Mouse (Mus musculus) duodenum, adult 2 months (tissue): ENCODE results near the gene Ppp1r35. TPM values are rescaled to one million over a fixed set of nuclear protein-coding genes. Genes with fewer than 3 reads are reported as not detected.

Experiments used
- polyA plus RNA-seq: library from polyadenylated mRNA; depleted of rRNA; stranded (reverse); fragments of >200 nt; gene quantifications from 2 replicates; pipeline ENCODE4 v1.2.3, GENCODE M21; 2012; ENCODE audit warnings: low replicate concordance; rRNA removed

Ppp1r35 gene
- polyA plus RNA-seq, result 44.3 and 72.5 TPM in 2 replicates

DNA sequence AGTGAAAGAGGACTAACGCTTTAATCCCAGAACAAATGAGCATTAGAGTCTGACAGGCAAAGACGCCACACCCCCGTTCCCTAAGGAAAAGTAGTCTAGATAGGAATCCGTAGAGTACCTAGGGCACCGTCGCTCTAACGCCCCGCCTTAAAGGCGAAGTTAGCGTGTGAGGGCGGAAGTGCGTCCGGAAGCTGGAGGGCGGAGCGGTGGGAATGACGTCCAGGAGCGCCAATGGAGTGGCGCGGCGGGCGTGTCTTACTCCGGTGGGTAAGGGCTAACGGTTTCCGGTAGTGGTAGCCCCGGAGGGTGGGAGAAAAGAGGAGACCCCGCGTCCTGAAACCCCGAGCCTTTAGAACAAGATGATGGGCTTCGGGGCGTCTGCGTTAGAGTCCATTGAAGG, at the start of gene Ppp1r35:
Gene Ppp1r35 (plus strand): TSS at position 215 of the 400 bp plus-strand sequence.

GRCm38 (mm10) chr5:137741023-137741931, 37.4 kb upstream of the Ppp1r35 start, which contains the start of gene Nyap1:
TSS of gene Nyap1 (minus strand) at chr5:137741607.

DNA sequence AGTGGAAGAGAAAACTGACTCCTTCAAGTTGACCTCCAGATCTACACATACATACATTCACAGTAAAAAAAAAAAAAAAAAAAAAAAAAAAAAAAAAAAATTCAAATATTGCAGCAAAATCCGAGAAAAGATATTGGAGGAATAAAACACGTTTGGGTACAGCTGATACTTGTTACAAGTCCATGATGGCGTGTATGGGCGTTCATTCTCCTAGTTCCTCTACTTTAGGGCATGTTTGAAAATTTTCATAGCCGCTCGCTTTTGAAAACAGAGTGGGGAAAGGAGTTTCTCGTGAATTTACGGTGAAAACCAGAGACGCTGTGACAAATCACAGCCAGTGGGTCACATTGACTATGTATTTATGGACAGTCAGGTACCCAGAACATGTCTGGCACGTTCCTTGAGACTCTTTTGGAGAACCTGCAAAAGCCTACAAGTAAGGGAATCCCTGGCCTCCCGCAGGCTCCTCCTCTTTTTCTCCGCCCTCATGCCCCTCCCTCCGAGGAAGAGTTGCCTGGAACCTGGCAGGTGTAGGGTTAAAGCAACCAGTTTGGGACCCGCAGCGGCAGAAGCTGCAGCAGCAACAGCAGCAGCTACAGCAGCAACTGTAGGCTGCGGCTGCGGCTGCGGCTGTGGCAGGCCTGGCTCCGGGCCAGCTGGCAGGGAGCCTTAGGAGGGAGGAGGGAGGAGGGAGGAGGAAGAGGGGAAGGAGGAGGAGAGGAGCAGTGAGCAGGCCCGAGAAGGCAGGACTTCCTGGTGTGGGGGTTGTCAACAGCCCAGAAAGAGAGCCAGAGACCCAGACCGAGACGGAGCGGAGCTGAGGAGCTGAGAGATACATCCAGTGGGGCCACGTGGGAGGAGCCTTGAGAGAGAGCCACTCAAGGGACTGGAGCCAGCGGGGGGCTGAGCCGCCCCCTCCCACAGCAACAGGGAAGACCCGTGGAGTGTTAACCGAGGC, 33.2 kb upstream of the Ppp1r35 start, which contains the start of gene Tsc22d4:
Gene Tsc22d4 (plus strand): TSS at position 517 of the 958 bp plus-strand sequence.

GRCm38 (mm10) chr5:137787151-137787928, 8.7 kb downstream of the Ppp1r35 start, which contains the start of the genes Mepce and Zcwpw1:
TSS of gene Mepce (minus strand) at chr5:137787655.
TSS of gene Zcwpw1 (plus strand) at chr5:137787798.

Other genes with a start within 250 kb of the Ppp1r35 start
- not detected in 2 replicates for gene Epo, start 245.6 kb upstream of the Ppp1r35 start, polyA plus RNA-seq
- gene Gnb2, start 245.3 kb upstream of the Ppp1r35 start, polyA plus RNA-seq, result 831 and 1,332 TPM in 2 replicates
- gene Actl6b, start 225.3 kb upstream of the Ppp1r35 start, polyA plus RNA-seq, result 1.1 TPM in 2 replicates
- 0.81 and 1.1 TPM in 2 replicates for gene Tfr2, start 209.0 kb upstream of the Ppp1r35 start, polyA plus RNA-seq
- 135 and 239 TPM in 2 replicates for gene Mospd3, start 177.8 kb upstream of the Ppp1r35 start, polyA plus RNA-seq
- gene Pcolce, start 165.1 kb upstream of the Ppp1r35 start, polyA plus RNA-seq, result 33.2 and 49.9 TPM in 2 replicates
- 0.18 and 0.78 TPM in 2 replicates for gene Fbxo24, start 149.8 kb upstream of the Ppp1r35 start, polyA plus RNA-seq
- gene Lrch4, start 149.7 kb upstream of the Ppp1r35 start, polyA plus RNA-seq, result 33.9 and 56.3 TPM in 2 replicates
- gene Gm20605, start 149.7 kb upstream of the Ppp1r35 start, polyA plus RNA-seq, result 22.3 and 27.1 TPM in 2 replicates
- gene Sap25, start 137.5 kb upstream of the Ppp1r35 start, polyA plus RNA-seq, result 114 and 144 TPM in 2 replicates
- 0.40 and 1.2 TPM in 2 replicates for gene Irs3, start 133.1 kb upstream of the Ppp1r35 start, polyA plus RNA-seq
- 16.4 and 20.6 TPM in 2 replicates for gene Agfg2, start 94.1 kb upstream of the Ppp1r35 start, polyA plus RNA-seq
- 13.8 and 23.5 TPM in 2 replicates for gene Nyap1, start 37.2 kb upstream of the Ppp1r35 start, polyA plus RNA-seq
- gene Tsc22d4, start 33.1 kb upstream of the Ppp1r35 start, polyA plus RNA-seq, result 136 and 297 TPM in 2 replicates
- 17.6 and 30.8 TPM in 2 replicates for gene Mepce, start 8.8 kb downstream of the Ppp1r35 start, polyA plus RNA-seq
- not detected in 2 replicates for gene Zcwpw1, start 8.9 kb downstream of the Ppp1r35 start, polyA plus RNA-seq
- gene Pilra, start 57.4 kb downstream of the Ppp1r35 start, polyA plus RNA-seq, result 3.1 and 9.7 TPM in 2 replicates
- gene Pilrb1, start 79.3 kb downstream of the Ppp1r35 start, polyA plus RNA-seq, result 3.0 and 3.9 TPM in 2 replicates
- gene Pilrb2, start 93.0 kb downstream of the Ppp1r35 start, polyA plus RNA-seq, result 3.5 and 5.6 TPM in 2 replicates
- gene Cyp3a13, start 142.8 kb downstream of the Ppp1r35 start, polyA plus RNA-seq, result 12.1 and 35.2 TPM in 2 replicates
- 0.04 TPM in 1 of 2 replicates, not detected in the other for gene Gjc3, start 184.2 kb downstream of the Ppp1r35 start, polyA plus RNA-seq
- 0.48 TPM in 1 of 2 replicates, not detected in the other for gene Azgp1, start 202.7 kb downstream of the Ppp1r35 start, polyA plus RNA-seq
- not detected in 2 replicates for gene Smok3a, start 242.4 kb downstream of the Ppp1r35 start, polyA plus RNA-seq
- not detected in 2 replicates for gene Smok3b, start 242.6 kb downstream of the Ppp1r35 start, polyA plus RNA-seq